Mouse (Mus musculus) heart, adult 2 months (tissue): ENCODE data around the gene Matn1. TPM values are rescaled to one million over a fixed set of nuclear protein-coding genes. Genes with fewer than 3 reads are reported as not detected.
A peak's percentile ranks its signal among the peaks of the same experiment; 100 is the strongest.

Source experiments
- DNase-seq, 2 experiments: peaks; one replicate each; pipeline ENCODE4 v3.0.0; 2021
- H3K27ac ChIP-seq: fragments of 200-600 bp; 2 replicates; pipeline ENCODE4 v1.8.1; 2022
- H3K27me3 ChIP-seq: fragments of 200-500 bp; 2 replicates; pipeline ENCODE4 v1.6.1; 2012; ENCODE audit warnings: mild to moderate bottlenecking, low read length, inconsistent platforms, mixed read lengths; ENCODE audit not compliant: control insufficient read depth, insufficient read depth
- H3K36me3 ChIP-seq: fragments of 200-500 bp; 2 replicates; pipeline ENCODE4 v1.6.1; 2012; ENCODE audit warnings: low read length, inconsistent platforms; ENCODE audit not compliant: control insufficient read depth, insufficient read depth
- H3K4me1 ChIP-seq: fragments of 200-500 bp; 2 replicates; pipeline ENCODE4 v1.6.1; 2011; ENCODE audit warnings: low read length; ENCODE audit not compliant: control insufficient read depth, insufficient read depth
- H3K4me3 ChIP-seq: fragments of 200-600 bp; 2 replicates; pipeline ENCODE4 v1.8.1; 2022
- H3K79me2 ChIP-seq: fragments of 200-500 bp; replicated peaks from 2 replicates; pipeline ENCODE4 v1.6.1; 2012; ENCODE audit warnings: mild to moderate bottlenecking, inconsistent platforms, low read length, moderate library complexity, mixed read lengths; ENCODE audit not compliant: control insufficient read depth, insufficient read depth
- H3K9ac ChIP-seq: fragments of 200-500 bp; 2 replicates; pipeline ENCODE4 v1.6.1; 2012; ENCODE audit warnings: low read depth, mild to moderate bottlenecking, control low read depth, inconsistent platforms, low read length, mixed read lengths
- CTCF ChIP-seq: fragments of 200-600 bp; IDR thresholded peaks from 2 replicates; pipeline ENCODE4 v1.8.1; 2022; ENCODE audit warnings: antibody characterized with exemption, mild to moderate bottlenecking, moderate library complexity
- EP300 ChIP-seq: fragments of 200-500 bp; IDR thresholded peaks from 2 replicates; pipeline ENCODE4 v1.6.1; 2011; ENCODE audit warnings: low read depth, low read length, control low read depth; ENCODE audit not compliant: insufficient read depth
- POLR2A ChIP-seq: fragments of 200-500 bp; IDR thresholded peaks from 2 replicates; pipeline ENCODE4 v1.6.1; 2011; ENCODE audit warnings: mild to moderate bottlenecking, low read depth, low read length, control low read depth; ENCODE audit not compliant: insufficient read depth
- WGBS: fragments of 180-500 bp; shearing (Covaris S2); methylation state at CpG from one replicate; pipeline ENCODE4 v1.1.7; 2018; 5-methylcytosine and 5-hydroxymethylcytosine counted together
- intact Hi-C: fragments of 180-260 bp; cut with DNase I; formaldehyde crosslinking; loops from one replicate; pipeline ENCODE4 v1.15.1; 2025
- polyA plus RNA-seq: library from polyadenylated mRNA; depleted of rRNA; stranded (reverse); fragments of >200 nt; gene quantifications from 2 replicates; pipeline ENCODE4 v1.2.3, GENCODE M21; 2012
- total RNA-seq, 2 experiments: library from RNA; stranded (reverse); gene quantifications; 2 replicates each; pipeline ENCODE4 v1.2.3; 2021

Matn1 gene
- total and polyA plus RNA-seq, 3 experiments, result 0.10 TPM; not detected in 2

DNA sequence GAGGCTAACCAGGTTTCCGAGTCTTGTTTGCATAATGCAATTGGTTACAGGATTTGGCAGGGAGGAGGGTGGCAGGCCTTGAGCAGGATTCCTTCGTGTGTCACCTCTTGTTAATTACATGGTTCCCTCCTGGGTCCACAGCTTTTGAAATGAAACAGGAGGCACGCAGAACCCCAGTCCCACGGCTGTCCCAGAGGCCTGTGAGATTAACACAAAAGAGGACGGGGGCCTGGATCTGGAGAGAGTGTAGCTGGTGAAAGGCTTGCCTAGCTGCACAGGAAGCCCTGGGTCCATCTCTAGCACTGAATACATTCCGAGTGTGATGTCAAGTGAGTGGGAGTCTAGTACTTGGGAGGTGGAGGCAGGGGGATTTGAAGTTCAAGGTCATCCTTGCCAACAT, 15.5 kb downstream of the Matn1 start:
- Histone ChIP-seq H3K4me1 (no peaks in the 10 kb centered on the region), H3K9ac (no peak overlapping the region), H3K79me2 (no peaks in the 10 kb centered on the region), H3K27ac (no peak overlapping the region), H3K36me3 (no peaks in the 10 kb centered on the region), H3K27me3 (no peaks in the 10 kb centered on the region), H3K4me3 (no peak overlapping the region)
- 59% methylated on average over 6 of the region's 6 CpGs for WGBS
- DNase-seq, result no peak
- intact Hi-C loops, result loop anchor here (1.0 to 10.0 kb wide), 5 partner anchors 215 to 879 kb away; partner anchors contain the start of gene Ptpru
- TF ChIP-seq EP300, result no peak
- no peak for TF ChIP-seq POLR2A
- no peak for TF ChIP-seq CTCF

DNA sequence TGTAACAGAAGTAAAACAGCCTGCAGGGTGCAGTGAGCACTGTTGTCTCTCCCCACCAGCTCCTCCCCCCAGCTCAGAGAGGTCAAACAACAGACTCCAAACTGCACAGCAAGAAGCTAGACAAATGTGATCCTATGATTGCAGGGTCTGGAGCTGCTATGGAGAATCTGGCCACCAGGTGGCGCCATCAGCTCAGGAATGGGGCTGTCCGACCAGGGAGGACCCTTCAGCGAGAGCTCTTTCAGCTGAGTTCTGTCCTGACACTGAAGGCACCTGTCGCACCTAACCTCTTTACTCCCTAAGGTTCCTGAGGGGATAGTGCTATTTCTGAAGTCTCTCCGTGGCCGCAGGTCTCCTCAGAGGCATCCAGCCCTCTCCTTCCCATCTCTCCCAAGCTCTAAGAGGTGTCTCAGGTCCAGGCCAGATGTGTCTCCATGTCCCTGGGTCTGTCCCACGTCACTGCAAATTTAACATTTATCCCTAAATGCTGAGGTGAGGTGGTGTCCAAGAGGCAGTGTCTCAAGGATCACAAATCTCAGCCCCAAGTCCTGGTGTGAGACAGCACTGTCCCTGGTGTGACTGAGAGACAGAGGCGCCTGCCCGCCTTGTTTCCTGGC, 16.0 kb downstream of the Matn1 start:
- no peaks in the 10 kb centered on the region for H3K27me3 ChIP-seq
- TF ChIP-seq CTCF (peak; percentile 99), EP300 (peak; percentile 95), POLR2A (no peak)
- no peak overlapping the region for H3K4me3 ChIP-seq
- H3K27ac ChIP-seq, result no peak overlapping the region
- H3K79me2 ChIP-seq, result no peaks in the 10 kb centered on the region
- H3K36me3 ChIP-seq, result no peaks in the 10 kb centered on the region
- H3K9ac ChIP-seq, result no peak overlapping the region
- DNase-seq, result peak; percentile 70 to 91
- 19% methylated on average over 9 of the region's 9 CpGs for WGBS
- intact Hi-C loops, result loop anchor here (1.0 to 10.0 kb wide), 5 partner anchors 215 to 878 kb away; partner anchors contain the start of gene Ptpru
- no peaks in the 10 kb centered on the region for H3K4me1 ChIP-seq

DNA sequence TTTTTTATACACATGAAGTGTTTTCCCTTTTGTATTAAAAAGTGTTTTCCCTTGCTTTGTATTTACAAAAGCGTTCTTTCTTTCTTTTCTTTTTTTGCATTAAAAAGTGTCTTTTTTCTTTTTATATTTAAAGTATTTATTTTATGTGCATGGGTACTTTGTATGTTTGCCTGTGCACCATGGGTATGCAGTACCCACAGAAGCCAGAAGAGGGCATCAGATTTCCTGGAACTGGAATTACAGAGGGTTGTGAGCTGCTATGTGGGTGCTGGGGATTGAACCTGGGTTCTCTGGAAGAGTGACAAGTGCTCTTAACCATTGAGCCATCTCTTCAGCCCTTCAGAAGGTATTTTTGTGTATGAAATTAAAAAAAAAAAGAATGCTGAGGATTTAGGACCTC, 27.1 kb downstream of the Matn1 start:
- Histone ChIP-seq H3K36me3 (no peaks in the 10 kb centered on the region), H3K27me3 (no peaks in the 10 kb centered on the region), H3K4me1 (no peaks in the 10 kb centered on the region), H3K27ac (no peak overlapping the region), H3K4me3 (no peak overlapping the region), H3K79me2 (no peaks in the 10 kb centered on the region), H3K9ac (no peak overlapping the region)
- DNase-seq, result no peak
- 100% methylated on average over 1 of the region's 1 CpGs for WGBS
- TF ChIP-seq POLR2A (no peak), CTCF (peak; percentile 34), EP300 (no peak)
- intact Hi-C loops, result loop anchor here (5.0 kb wide), 1 partner anchor 826 kb away; no protein-coding TSS in a partner anchor

DNA sequence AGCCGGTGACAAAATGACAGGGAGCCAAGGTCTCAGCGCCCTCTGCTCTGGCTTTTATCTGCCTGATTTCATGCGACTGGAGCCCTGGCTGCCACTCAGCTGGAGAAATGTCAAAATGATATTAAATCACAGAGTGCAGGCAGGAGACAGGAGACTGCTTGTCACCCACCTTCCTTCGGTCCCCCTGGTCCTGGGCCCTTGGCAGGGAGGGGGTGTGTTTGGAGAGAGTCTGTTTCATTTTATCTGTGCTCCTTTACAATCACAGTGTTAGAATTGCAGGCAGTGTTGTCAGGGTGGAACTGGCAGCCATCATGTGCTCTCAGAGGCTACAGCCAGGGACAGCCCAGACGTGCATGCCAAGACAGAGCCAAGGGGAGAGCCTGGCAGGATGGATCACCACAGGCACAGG, 28.2 kb downstream of the Matn1 start:
- no peaks in the 10 kb centered on the region for H3K36me3 ChIP-seq
- H3K4me1 ChIP-seq, result no peaks in the 10 kb centered on the region
- H3K27ac ChIP-seq, result peak overlapping the region; percentile 73
- peak; percentile 57 to 74 for DNase-seq
- H3K4me3 ChIP-seq, result no peak overlapping the region
- no peaks in the 10 kb centered on the region for H3K79me2 ChIP-seq
- H3K9ac ChIP-seq, result no peak overlapping the region
- H3K27me3 ChIP-seq, result no peaks in the 10 kb centered on the region
- WGBS, result 40% methylated on average over 5 of the region's 5 CpGs
- 0 out of 2 replicates have a peak, but pooled peaks have one; percentile 31 for TF ChIP-seq EP300
- no peak for TF ChIP-seq POLR2A
- intact Hi-C loops, result loop anchor here (5.0 kb wide), 1 partner anchor 825 kb away; no protein-coding TSS in a partner anchor

DNA sequence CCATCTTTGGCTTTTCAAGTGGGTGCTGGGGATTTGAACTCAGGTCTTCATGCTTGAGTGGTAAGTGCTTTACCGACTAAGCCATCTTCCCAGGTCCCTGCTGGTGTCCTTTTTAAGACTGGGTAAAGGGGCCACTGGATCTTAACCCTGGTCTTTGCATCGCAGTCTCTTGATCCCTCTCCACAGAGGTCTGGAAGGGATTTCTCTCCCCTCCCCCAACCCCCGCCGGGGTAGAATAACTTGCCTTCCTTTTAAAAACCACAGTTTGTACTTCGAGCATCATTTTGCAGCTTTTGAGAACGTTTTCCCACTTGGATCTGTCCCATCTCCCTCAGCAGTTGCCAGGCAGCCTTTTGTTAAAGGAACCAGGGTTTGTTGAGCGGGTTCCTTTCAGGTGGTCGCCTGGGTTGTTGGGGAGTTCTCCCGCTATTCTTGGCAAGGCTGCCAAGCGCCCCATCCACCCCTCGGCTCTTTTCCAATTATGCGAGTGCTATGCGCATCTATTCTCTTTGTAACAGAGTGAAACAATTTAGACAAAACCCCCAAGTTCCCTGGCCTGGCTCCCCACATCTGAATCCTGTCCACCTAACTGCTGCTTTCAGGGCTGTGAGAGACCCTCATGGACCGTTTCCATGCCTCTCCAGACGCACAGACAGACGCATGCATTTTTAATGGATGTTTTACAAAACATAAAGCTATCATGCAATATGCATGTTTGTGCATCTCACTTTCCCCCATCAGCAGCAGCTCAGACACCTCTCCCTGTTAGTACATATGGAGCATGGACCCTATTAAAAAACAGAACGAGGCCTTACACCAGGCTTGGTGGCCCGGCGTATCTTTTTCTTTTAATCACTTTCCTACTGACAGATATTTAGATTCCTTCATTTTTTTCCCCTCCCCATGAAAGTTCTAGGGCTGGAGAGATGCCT, 29.4 kb downstream of the Matn1 start:
- Histone ChIP-seq H3K36me3 (no peaks in the 10 kb centered on the region), H3K9ac (no peak overlapping the region), H3K27ac (no peak overlapping the region), H3K27me3 (no peaks in the 10 kb centered on the region), H3K4me3 (no peak overlapping the region), H3K79me2 (no peaks in the 10 kb centered on the region), H3K4me1 (no peaks in the 10 kb centered on the region)
- TF ChIP-seq EP300 (no peak), CTCF (no peak)
- DNase-seq, result no peak
- 71% methylated on average over 19 of the region's 19 CpGs for WGBS
- intact Hi-C loops, result loop anchor here (5.0 kb wide), 1 partner anchor 824 kb away; no protein-coding TSS in a partner anchor
